Comparison of ENCODE assay signal across 23 mouse cellular contexts in genomic region chr12:81936066-81936465, GRCm38 (mm10).
DNase-seq lines count a peak whose midpoint lies in the region; ATAC-seq and TF ChIP-seq lines count a peak whose summit lies in the region.
"Had no signal": no experiment of that assay in that cellular context is flagged by ENCODE, and none has a peak within 500 bp of the region (broad histone marks: within the 10 kb centered on the region; RNA-seq: fewer than 3 reads in every experiment).

No protein-coding gene starts in this region.

- 67% methylated on average over 4 of the region's 4 CpGs for WGBS in limb, embryonic 11.5 days
- WGBS in limb, embryonic 10.5 days: 71% methylated on average over 4 of the region's 4 CpGs
- WGBS in neural tube, embryonic 13.5 days: 55% methylated on average over 4 of the region's 4 CpGs

- no peak for TF ChIP-seq POLR2A in brain, embryonic 14.5 days (IDR thresholded peaks at IDR 0.05; ENCODE audit: borderline replicate concordance, extremely low read depth, insufficient read depth, insufficient read length, poor library complexity, severe bottlenecking)

- H3K27ac ChIP-seq in limb, embryonic 11.5 days (replicated peaks; ENCODE audit: low read depth, low read length): no peak overlapping the region
- no peak overlapping the region for H3K27ac ChIP-seq in limb, embryonic 10.5 days
- peak overlapping the region; percentile 33; the same call in 1 of the 2 replicates for H3K27ac ChIP-seq in neural tube, embryonic 13.5 days (replicated peaks)
- H3K27ac ChIP-seq: embryonic facial prominence, embryonic 12.5 days; forebrain, embryonic 12.5 days; heart, embryonic 15.5 days; kidney, embryonic 15.5 days; limb, embryonic 13.5 days; liver, embryonic 12.5 days had no signal

- no peaks in the 10 kb centered on the region for H3K4me1 ChIP-seq in limb, embryonic 11.5 days (ENCODE audit: control insufficient read depth, insufficient read depth, low read length)
- H3K4me1 ChIP-seq in limb, embryonic 10.5 days: peaks cover 3% of the 10 kb centered on the region; the same call in 1 of the 2 replicates
- peaks cover 15% of the 10 kb centered on the region; the same call in 1 of the 2 replicates for H3K4me1 ChIP-seq in neural tube, embryonic 13.5 days (replicated peaks)
- H3K4me1 ChIP-seq: embryonic facial prominence, embryonic 12.5 days; limb, embryonic 13.5 days; liver, embryonic 12.5 days had no signal

- peak; percentile 90 for DNase-seq in heart, adult 11 months
- no peak for DNase-seq in heart, adult 18-20 months
- peak; percentile 19 for DNase-seq in limb, embryonic 11.5 days (ENCODE audit: low spot score)
- DNase-seq in limb, embryonic 10.5 days (ENCODE audit: low spot score): no peak
- DNase-seq in brain, embryonic 14.5 days (ENCODE audit: low read depth): peak; percentile 17
- no peak for DNase-seq in spleen, postnatal 36 days (ENCODE audit: low spot score in 2 of 2)
- DNase-seq: adrenal gland, postnatal 10 days; cerebellum, adult 9-10 months; gastrocnemius, postnatal 36 days; heart, postnatal 36 days; kidney, adult 11 months; layer of hippocampus, postnatal 36 days; lung, adult 18-20 months; lung, postnatal 10 days; right cerebral cortex, postnatal 14 days had no signal

- no peak overlapping the region for H3K4me2 ChIP-seq in limb, embryonic 11.5 days (ENCODE audit: low read depth, severe bottlenecking)
- no peak overlapping the region for H3K4me2 ChIP-seq in neural tube, embryonic 13.5 days
- H3K4me2 ChIP-seq: embryonic facial prominence, embryonic 12.5 days; forebrain, embryonic 12.5 days; heart, embryonic 15.5 days; kidney, embryonic 15.5 days; limb, embryonic 13.5 days; liver, embryonic 12.5 days had no signal

- no peaks in the 10 kb centered on the region for H3K9me3 ChIP-seq in limb, embryonic 11.5 days (ENCODE audit: control insufficient read depth, low read length)
- no peaks in the 10 kb centered on the region for H3K9me3 ChIP-seq in limb, embryonic 10.5 days (replicated peaks)
- no peaks in the 10 kb centered on the region for H3K9me3 ChIP-seq in neural tube, embryonic 13.5 days
- H3K9me3 ChIP-seq: embryonic facial prominence, embryonic 12.5 days; forebrain, embryonic 12.5 days; heart, embryonic 15.5 days; kidney, embryonic 15.5 days; limb, embryonic 13.5 days; liver, embryonic 12.5 days had no signal

- H3K4me3 ChIP-seq in limb, embryonic 11.5 days (ENCODE audit: low read depth, low read length): no peak overlapping the region
- no peak overlapping the region for H3K4me3 ChIP-seq in limb, embryonic 10.5 days
- H3K4me3 ChIP-seq in neural tube, embryonic 13.5 days: no peak overlapping the region
- H3K4me3 ChIP-seq: embryonic facial prominence, embryonic 12.5 days; forebrain, embryonic 12.5 days; heart, embryonic 15.5 days; kidney, embryonic 15.5 days; limb, embryonic 13.5 days; liver, embryonic 12.5 days had no signal

- ATAC-seq in limb, embryonic 11.5 days (ENCODE audit: insufficient number of reproducible peaks, low FRiP score, low TSS enrichment, low read depth): no peak
- 0 out of 2 replicates have a peak, but pooled peaks have one; percentile 27 for ATAC-seq in neural tube, embryonic 13.5 days (ENCODE audit: low read depth)
- ATAC-seq in granulocyte monocyte progenitor cell, adult 5-6 weeks (replicated peaks; ENCODE audit: poor library complexity, severe bottlenecking): no peak
- ATAC-seq: liver, embryonic 12.5 days had no signal

- no peaks in the 10 kb centered on the region for H3K27me3 ChIP-seq in limb, embryonic 11.5 days (ENCODE audit: control insufficient read depth, insufficient read depth, low read length)
- no peaks in the 10 kb centered on the region for H3K27me3 ChIP-seq in limb, embryonic 10.5 days (ENCODE audit: low read depth, poor library complexity, severe bottlenecking)
- H3K27me3 ChIP-seq in neural tube, embryonic 13.5 days: no peaks in the 10 kb centered on the region
- H3K27me3 ChIP-seq: embryonic facial prominence, embryonic 12.5 days; forebrain, embryonic 12.5 days; heart, embryonic 15.5 days; kidney, embryonic 15.5 days; limb, embryonic 13.5 days; liver, embryonic 12.5 days had no signal

- H3K36me3 ChIP-seq in limb, embryonic 11.5 days (ENCODE audit: control insufficient read depth, insufficient read depth, low read length): no peaks in the 10 kb centered on the region
- peaks cover 9% of the 10 kb centered on the region for H3K36me3 ChIP-seq in limb, embryonic 10.5 days
- peaks cover 12% of the 10 kb centered on the region for H3K36me3 ChIP-seq in neural tube, embryonic 13.5 days
- H3K36me3 ChIP-seq: embryonic facial prominence, embryonic 12.5 days; liver, embryonic 12.5 days had no signal

- H3K9ac ChIP-seq in limb, embryonic 11.5 days (ENCODE audit: low read length): no peak overlapping the region
- no peak overlapping the region for H3K9ac ChIP-seq in neural tube, embryonic 13.5 days
- H3K9ac ChIP-seq: embryonic facial prominence, embryonic 12.5 days; forebrain, embryonic 12.5 days; heart, embryonic 15.5 days; kidney, embryonic 15.5 days; limb, embryonic 13.5 days; liver, embryonic 12.5 days had no signal

- no peak for TF ChIP-seq CTCF in brain, embryonic 14.5 days (IDR thresholded peaks at IDR 0.05; ENCODE audit: borderline replicate concordance, extremely low read depth, insufficient read depth, insufficient read length)

Comparison
In these comparisons a context has a peak if more than half of its experiments do, and no peak if none do; other contexts are left out.
1. DNase-seq: peak in heart, adult 11 months (single experiment), limb, embryonic 11.5 days (single experiment) and brain, embryonic 14.5 days (single experiment); none in heart, adult 18-20 months (0 of 2), limb, embryonic 10.5 days (single experiment) and spleen, postnatal 36 days (0 of 2).